Mouse (Mus musculus) bone marrow macrophage, adult 2 months (primary cell): ENCODE data around the gene Ankrd13a. TPM values are rescaled to one million over a fixed set of nuclear protein-coding genes. Genes with fewer than 3 reads are reported as not detected.
A peak's percentile ranks its signal among the peaks of the same experiment; 100 is the strongest.

Experiments
- H3K27ac ChIP-seq: 2 replicates; pipeline ENCODE4 v1.5.1; 2012; ENCODE audit warnings: low read depth, low read length; ENCODE audit not compliant: insufficient read depth
- H3K4me1 ChIP-seq: 2 replicates; pipeline ENCODE4 v1.6.1; 2012; ENCODE audit warnings: low read length; ENCODE audit not compliant: control insufficient read depth, insufficient read depth
- H3K4me3 ChIP-seq: 2 replicates; pipeline ENCODE4 v1.5.1; 2012; ENCODE audit warnings: mild to moderate bottlenecking, low read length, moderate library complexity; ENCODE audit not compliant: insufficient read depth
- CTCF ChIP-seq: IDR thresholded peaks from 2 replicates; pipeline ENCODE4 v1.5.1; 2012; ENCODE audit warnings: low read depth, mild to moderate bottlenecking, low read length, moderate library complexity
- POLR2A ChIP-seq: IDR thresholded peaks from 2 replicates; pipeline ENCODE4 v1.6.1; 2012; ENCODE audit warnings: mild to moderate bottlenecking, low read depth, low read length, borderline replicate concordance
- polyA plus RNA-seq: library from polyadenylated mRNA; stranded (reverse); fragments of >200 nt; gene quantifications from 2 replicates; pipeline ENCODE4 v1.2.4, GENCODE M21; 2012; ENCODE audit not compliant: missing spikeins, insufficient read depth, insufficient read length

The Ankrd13a gene
- polyA plus RNA-seq, 1 experiment: 116 TPM

GRCm38 (mm10) chr5:114807063-114807462, 32.6 kb downstream of the Ankrd13a start:
- no peak overlapping the region for H3K4me3 ChIP-seq
- H3K4me1 ChIP-seq: peaks cover 16% of the 10 kb centered on the region
- TF ChIP-seq POLR2A (no peak), CTCF (no peak)
- H3K27ac ChIP-seq: no peak overlapping the region

GRCm38 (mm10) chr5:114807468-114807867, 33.0 kb downstream of the Ankrd13a start:
- Histone ChIP-seq H3K27ac (no peak overlapping the region), H3K4me1 (peaks cover 20% of the 10 kb centered on the region)
- no peak for TF ChIP-seq CTCF
- TF ChIP-seq POLR2A: no peak

GRCm38 (mm10) chr5:114807893-114808292, 33.4 kb downstream of the Ankrd13a start:
- H3K4me3 ChIP-seq: no peak overlapping the region
- TF ChIP-seq CTCF: no peak
- H3K27ac ChIP-seq: no peak overlapping the region
- H3K4me1 ChIP-seq: peaks cover 22% of the 10 kb centered on the region

More at GRCm38 (mm10) chr5:114807468-114807867, 33.0 kb downstream of the Ankrd13a start:
- no peak overlapping the region for H3K4me3 ChIP-seq

- no peak for TF ChIP-seq POLR2A
- no peak for TF ChIP-seq CTCF
- Histone ChIP-seq H3K27ac (no peak overlapping the region), H3K4me3 (no peak overlapping the region), H3K4me1 (peaks cover 22% of the 10 kb centered on the region)
Observed at GRCm38 (mm10) chr5:114808385-114808784, 33.9 kb downstream of the Ankrd13a start.

- no peak for TF ChIP-seq CTCF
- no peak for TF ChIP-seq POLR2A
- H3K27ac ChIP-seq: no peak overlapping the region
- peaks cover 22% of the 10 kb centered on the region for H3K4me1 ChIP-seq
- no peak overlapping the region for H3K4me3 ChIP-seq
Observed at GRCm38 (mm10) chr5:114809181-114809756, 34.8 kb downstream of the Ankrd13a start.

GRCm38 (mm10) chr5:114809826-114810225, 35.3 kb downstream of the Ankrd13a start:
- no peak overlapping the region for H3K27ac ChIP-seq
- H3K4me3 ChIP-seq: no peak overlapping the region
- H3K4me1 ChIP-seq: peaks cover 22% of the 10 kb centered on the region

GRCm38 (mm10) chr5:114813525-114814181, 39.2 kb downstream of the Ankrd13a start:
- peak overlapping the region; percentile 48 for H3K27ac ChIP-seq
- H3K4me3 ChIP-seq: peak overlapping the region; percentile 83
- TF ChIP-seq CTCF: no peak
- no peak for TF ChIP-seq POLR2A
- peaks cover 17% of the 10 kb centered on the region for H3K4me1 ChIP-seq

More at GRCm38 (mm10) chr5:114809826-114810225, 35.3 kb downstream of the Ankrd13a start:
- no peak for TF ChIP-seq CTCF
- no peak for TF ChIP-seq POLR2A

- TF ChIP-seq POLR2A: no peak
- no peak for TF ChIP-seq CTCF
- H3K4me3 ChIP-seq: no peak overlapping the region
- H3K27ac ChIP-seq: no peak overlapping the region
- H3K4me1 ChIP-seq: peaks cover 13% of the 10 kb centered on the region
Observed at GRCm38 (mm10) chr5:114816599-114816998, 42.1 kb downstream of the Ankrd13a start.

GRCm38 (mm10) chr5:114818124-114818523, 43.6 kb downstream of the Ankrd13a start:
- no peak for TF ChIP-seq CTCF
- no peak for TF ChIP-seq POLR2A

More at GRCm38 (mm10) chr5:114818124-114818523, 43.6 kb downstream of the Ankrd13a start:
- Histone ChIP-seq H3K4me3 (no peak overlapping the region), H3K27ac (no peak overlapping the region), H3K4me1 (peaks cover 7% of the 10 kb centered on the region)
